Mouse (Mus musculus) gastrocnemius, postnatal 10 days (tissue): ENCODE results near the gene Fgf12. TPM values are rescaled to one million over a fixed set of nuclear protein-coding genes. Genes with fewer than 3 reads are reported as not detected.

Experiments
- DNase-seq: peaks from one replicate; pipeline ENCODE4 v3.0.0; 2021; ENCODE audit warnings: mixed read lengths
- total RNA-seq, 2 experiments: library from RNA; stranded (reverse); gene quantifications; 2 replicates each; pipeline ENCODE4 v1.2.3; 2021

The Fgf12 gene
- total RNA-seq, 2 experiments from 2014 or later, result 0.52 to 2.1 TPM

- DNase-seq, result no peak
These were observed 277.3 kb downstream of the Fgf12 start for GRCm38 (mm10) chr16:28475553-28475952.

DNA sequence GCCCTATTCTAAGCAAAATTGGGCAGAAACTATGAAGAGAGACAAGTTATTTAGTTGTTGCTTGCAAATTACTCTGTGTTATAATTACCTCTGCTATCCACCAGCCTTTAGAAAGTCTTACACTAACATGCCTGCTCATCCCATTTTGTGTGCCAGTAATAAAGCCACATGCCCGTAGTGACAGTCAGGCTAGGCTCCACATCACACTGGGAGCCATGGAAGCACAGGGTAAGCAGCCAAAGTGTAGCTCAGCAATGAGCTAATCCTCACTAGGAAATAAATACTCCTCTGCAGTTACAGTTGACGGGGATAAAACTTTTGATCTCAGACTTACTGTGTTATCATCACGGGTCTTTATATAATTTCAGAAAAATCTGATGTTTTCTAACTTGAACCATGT is 298.0 kb downstream of the Fgf12 start:
- no peak for DNase-seq

DNA sequence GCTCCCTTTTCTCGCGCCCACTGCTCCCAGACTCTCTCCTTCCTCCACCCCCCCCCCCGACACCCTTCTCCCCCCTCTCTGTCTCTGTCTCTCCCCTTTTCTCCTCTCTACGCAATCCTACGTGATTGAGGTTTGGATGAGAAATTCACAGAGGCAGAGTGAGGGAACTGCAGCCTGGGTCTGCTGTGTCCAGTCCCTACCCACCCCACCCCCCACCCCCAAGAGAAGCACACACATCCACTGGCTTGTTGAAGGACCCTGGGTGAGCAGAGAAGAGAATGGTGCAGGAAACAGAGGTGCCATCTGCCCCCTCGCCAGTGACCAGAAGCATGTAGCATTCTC is 305.8 kb downstream of the Fgf12 start:
- no peak for DNase-seq

DNA sequence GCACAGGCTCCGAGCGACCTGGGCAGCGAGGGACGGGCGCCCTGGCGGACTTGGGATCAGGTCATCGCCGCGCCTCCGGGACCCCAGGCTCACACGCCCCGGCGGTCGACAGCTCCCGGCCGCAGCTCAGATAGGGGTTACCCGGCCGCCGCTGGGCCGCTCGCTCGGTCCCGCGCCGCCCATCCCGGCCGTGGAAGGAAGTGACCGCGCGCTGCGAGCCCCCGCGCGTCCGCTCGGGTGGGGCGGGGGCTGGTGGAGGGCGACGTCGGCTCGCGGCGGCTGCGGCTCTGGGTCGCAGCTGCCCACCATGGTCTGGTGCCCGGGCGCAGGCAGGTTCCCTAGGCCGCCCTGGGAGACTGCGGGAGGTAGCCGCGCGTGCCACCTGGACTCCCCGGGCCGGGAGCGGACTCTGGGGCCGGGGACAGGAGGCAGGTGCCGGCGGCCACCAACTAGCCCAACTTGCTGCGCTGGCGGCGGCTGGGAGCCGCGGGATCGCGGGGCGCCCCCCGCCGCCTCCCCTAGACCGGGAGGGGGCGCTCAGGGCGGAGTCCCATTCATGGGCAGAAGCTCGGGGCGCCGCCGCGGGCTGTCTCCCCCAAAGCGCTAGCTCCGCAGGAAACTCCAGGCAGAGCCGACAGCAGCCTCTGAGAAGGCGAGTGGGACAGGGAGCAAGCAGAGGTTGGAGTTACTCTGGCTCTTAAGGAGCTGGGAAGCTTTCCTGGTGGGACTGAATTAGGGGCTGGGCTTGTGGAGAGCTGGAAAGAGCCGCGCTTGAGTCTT is 306.3 kb downstream of the Fgf12 start:
- DNase-seq, result peak; percentile 16

DNA sequence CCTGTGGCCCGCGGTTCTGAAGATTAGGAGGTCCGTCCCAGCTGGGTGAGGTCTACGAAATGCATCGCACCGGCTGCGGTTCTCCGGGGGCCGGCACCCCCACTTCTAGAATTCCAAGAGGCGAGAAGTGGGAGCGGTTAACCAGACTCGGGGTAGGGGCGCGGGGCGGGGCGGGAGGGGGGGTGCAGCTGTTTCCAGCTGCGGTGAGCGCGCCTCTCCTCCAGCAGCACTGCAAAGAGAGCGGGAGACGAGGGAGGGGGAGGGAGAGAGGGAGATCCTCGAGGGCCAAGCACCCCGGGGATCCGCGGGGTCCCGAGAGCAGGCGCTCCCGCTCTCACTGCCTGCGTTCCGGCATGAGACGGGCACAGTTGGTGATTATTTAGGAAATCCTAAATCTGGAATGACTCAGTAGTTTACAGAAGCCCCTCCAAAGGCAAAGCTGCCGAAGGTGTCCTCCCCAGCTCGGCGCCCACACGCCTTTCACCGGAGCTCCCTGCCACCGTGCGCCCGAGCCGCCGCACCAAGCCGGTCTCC is 307.0 kb downstream of the Fgf12 start:
- DNase-seq, result peak; percentile 8

GRCm38 (mm10) chr16:28444993-28445799 is 307.7 kb downstream of the Fgf12 start:
- DNase-seq, result peak; percentile 37

DNA sequence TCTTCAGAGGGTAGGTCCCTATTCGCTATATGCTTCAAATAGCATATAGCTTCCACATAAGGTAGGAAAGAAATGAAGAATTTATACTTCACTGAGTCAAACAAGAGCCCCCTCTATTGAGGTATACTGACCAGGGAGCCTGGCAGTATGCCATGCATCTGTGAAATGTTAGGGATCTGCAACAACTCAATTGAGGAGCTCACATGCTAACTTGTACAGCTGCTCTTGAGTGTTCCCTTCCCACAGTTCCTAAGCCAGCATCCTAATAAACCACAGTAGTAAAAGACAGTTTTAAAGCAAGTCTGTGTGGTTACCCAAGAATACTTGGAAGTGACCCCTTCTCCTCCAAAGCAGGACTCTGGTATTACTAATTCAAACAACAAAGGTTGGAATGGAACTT is 331.3 kb downstream of the Fgf12 start:
- DNase-seq, result no peak

GRCm38 (mm10) chr16:28419693-28420299 is 333.1 kb downstream of the Fgf12 start:
- no peak for DNase-seq

GRCm38 (mm10) chr16:28411210-28411817 is 341.6 kb downstream of the Fgf12 start:
- DNase-seq, result no peak

DNA sequence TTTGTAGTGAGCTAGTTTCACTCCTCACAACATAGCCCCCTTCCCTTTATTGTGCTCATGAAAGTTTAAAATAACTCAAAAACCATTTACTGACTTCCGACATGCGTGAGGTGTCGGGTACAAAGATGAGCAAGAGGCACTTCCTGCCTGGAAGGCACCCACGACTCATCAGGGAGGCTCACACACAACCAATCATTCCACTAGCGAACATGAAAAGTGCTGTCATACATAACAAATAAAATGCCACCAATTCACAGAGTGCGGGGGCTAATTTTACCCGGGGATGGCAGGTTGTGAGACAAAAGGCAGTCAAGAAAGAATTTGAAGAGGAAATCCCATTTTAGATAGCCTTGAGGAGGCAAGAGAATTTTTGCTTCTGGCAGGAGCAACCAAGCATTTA is 344.6 kb downstream of the Fgf12 start:
- no peak for DNase-seq

- DNase-seq, result no peak
These were observed 345.0 kb downstream of the Fgf12 start for GRCm38 (mm10) chr16:28407892-28408291.

DNA sequence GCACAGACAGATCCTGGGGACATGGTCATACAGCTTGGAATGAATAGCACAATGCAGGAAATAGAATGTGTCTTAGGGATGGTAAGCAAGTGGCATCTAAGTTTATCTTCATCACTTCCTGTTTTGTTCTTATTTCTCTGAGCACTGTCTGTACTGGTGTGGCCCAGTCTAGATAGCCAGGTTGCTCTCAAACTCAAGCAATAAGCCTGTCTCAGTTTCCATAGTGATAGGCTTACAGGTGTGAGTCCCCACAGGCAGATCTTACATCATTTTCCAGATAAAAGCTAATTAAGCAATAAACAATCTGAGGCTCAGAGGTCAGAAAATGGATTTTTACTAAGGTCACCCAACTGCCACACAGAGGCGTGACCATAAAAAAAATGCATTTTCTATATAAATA is 348.7 kb downstream of the Fgf12 start:
- no peak for DNase-seq

DNA sequence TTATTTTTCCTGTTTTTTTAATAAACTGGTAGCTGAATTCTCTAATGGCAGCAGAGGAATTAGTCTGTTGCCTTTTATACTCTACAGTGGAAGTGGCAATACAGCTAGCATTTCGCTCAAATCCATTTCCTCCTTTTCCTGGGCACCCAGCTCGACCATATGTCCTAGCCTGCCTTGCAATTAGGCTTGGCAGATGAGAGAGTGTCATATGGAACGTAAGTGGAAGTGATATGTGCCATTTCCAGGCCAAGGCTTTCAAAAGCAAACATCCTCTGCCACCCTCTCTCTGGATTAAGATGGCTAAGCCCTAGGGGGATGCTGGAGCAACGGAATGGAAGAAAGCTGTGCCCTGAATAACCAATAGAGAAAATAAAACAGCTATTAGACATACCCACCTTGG is 350.2 kb downstream of the Fgf12 start:
- no peak for DNase-seq

DNA sequence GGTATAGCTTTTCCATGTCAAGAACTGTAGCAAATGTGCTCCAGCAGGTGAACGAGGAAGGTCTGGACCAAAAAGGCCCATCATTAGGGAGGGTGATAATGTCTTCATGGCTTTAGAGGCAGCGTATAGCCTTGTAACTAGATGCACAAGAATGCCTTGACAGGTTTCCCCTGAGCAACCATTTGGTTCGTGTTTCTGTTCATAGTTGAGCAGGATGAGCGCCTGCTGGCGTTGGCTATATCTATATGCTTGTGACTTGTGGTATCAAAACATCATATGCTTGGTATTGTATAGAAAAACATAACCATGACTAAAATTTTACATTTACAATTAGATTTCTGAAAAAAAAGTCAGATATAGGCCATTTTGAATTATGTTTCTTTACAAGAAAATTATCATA is 361.6 kb downstream of the Fgf12 start:
- DNase-seq, result no peak

GRCm38 (mm10) chr16:28389114-28389513 is 363.8 kb downstream of the Fgf12 start:
- DNase-seq, result no peak

DNA sequence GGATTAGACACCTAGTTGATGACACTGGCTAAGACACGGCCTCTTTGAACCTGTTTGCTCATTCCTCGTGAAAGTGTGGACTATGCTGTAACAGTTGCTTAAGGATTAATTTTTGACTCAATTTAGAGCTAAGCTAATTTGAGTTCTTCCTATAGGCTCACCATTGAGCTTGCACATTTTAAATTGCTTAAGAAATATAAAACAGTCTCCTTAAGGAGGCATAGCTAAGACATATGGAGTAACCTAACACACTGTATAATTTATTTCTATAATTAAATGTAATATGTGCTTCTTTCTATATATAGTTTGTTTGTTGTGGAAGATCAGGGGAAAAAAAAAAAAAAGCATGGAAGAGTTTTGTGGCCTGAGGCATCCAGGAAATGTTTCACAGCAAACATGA is 378.1 kb downstream of the Fgf12 start:
- no peak for DNase-seq

- no peak for DNase-seq
These were observed 379.6 kb downstream of the Fgf12 start for GRCm38 (mm10) chr16:28373311-28373710.

DNA sequence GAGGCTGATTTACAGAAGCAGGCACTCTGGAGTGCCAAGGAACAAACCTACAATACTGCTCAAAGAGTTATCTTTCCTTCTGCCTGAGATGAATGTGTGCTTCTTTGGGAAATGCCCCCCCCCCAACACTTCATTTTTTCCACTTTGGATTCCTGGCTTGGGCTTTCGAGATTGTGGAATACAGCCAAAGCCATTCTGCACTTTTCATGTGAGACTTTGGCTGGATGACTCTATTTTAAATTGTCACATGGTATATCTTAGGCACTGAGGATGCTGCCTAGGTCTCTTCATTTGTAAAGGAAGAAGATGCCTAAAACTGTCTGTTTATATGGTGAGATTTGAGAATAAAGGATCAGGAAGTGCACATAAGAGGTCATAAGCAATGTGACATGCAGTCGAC is 402.2 kb downstream of the Fgf12 start:
- DNase-seq, result no peak

GRCm38 (mm10) chr16:28345323-28345722 is 407.5 kb downstream of the Fgf12 start:
- DNase-seq, result no peak

- no peak for DNase-seq
These were observed 414.9 kb downstream of the Fgf12 start for GRCm38 (mm10) chr16:28337930-28338329.

DNA sequence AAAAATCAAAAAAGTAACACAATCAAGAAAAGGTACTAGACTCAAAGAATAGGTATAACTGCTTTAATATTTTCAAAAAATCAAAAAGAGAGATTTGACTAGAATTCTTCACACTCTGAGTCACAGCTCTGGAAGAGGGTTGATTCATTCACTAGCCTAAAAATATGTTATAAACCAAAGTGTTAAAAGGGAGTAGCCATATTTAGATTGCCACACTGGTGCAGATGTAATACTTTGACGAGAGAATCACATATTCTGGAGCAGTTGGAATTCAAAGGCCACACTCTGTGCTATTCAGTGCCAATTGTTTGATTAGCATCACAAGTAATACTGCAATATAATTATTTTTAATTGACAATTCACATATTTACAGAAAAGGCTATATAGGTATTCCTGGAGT is 416.2 kb downstream of the Fgf12 start:
- DNase-seq, result no peak

- DNase-seq, result no peak
These were observed 417.8 kb downstream of the Fgf12 start for GRCm38 (mm10) chr16:28335025-28335424.

DNA sequence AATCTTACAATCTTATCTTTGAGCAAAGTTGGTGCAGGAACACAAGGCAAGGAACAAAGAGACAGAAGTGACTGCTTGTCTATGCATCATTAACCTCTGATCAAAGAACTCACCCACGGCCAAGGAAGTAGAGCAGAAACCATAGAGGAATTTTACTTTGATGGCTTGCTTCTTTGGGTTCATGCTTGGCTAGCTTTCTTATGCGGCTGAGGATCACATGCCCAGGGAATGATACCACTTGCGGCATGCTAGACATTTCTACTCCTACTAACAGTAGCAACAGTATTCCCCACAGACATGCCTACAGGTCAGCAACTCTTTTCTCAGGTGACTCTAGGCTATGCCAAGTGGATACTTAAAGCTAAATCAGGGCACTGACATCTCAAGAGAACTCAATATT is 429.3 kb downstream of the Fgf12 start:
- no peak for DNase-seq
